15 mouse cellular contexts compared by ENCODE assay signal in genomic region chr3:66172907-66173306, GRCm38 (mm10). TPM values are rescaled to one million over a fixed set of nuclear protein-coding genes. Genes with fewer than 3 reads are reported as not detected.
A peak's percentile ranks its signal among the peaks of the same experiment; 100 is the strongest.
DNase-seq lines count a peak whose midpoint lies in the region; ATAC-seq lines count a peak whose summit lies in the region.
"Had no signal": no experiment of that assay in that cellular context is flagged by ENCODE, and none has a peak within 500 bp of the region (broad histone marks: within the 10 kb centered on the region; RNA-seq: fewer than 3 reads in every experiment).

No protein-coding gene starts in this region.

- no peak overlapping the region for H3K9ac ChIP-seq in hindbrain, embryonic 15.5 days
- no peak overlapping the region for H3K9ac ChIP-seq in midbrain, embryonic 14.5 days (replicated peaks; ENCODE audit: low read length)
- H3K9ac ChIP-seq in midbrain, embryonic 13.5 days (replicated peaks), result no peak overlapping the region
- H3K9ac ChIP-seq: liver, postnatal 0 days; midbrain, embryonic 15.5 days; neural tube, embryonic 13.5 days had no signal

- no peaks in the 10 kb centered on the region for H3K27me3 ChIP-seq in hindbrain, embryonic 15.5 days
- no peaks in the 10 kb centered on the region for H3K27me3 ChIP-seq in hindbrain, embryonic 10.5 days (ENCODE audit: insufficient read depth, poor library complexity, severe bottlenecking)
- no peaks in the 10 kb centered on the region for H3K27me3 ChIP-seq in midbrain, embryonic 14.5 days (ENCODE audit: control insufficient read depth, insufficient read depth, low read length)
- no peaks in the 10 kb centered on the region for H3K27me3 ChIP-seq in midbrain, embryonic 13.5 days
- H3K27me3 ChIP-seq: midbrain, embryonic 15.5 days; neural tube, embryonic 13.5 days had no signal

- H3K27ac ChIP-seq in hindbrain, embryonic 15.5 days (replicated peaks), result peak overlapping the region; percentile 20; the same call in 1 of the 2 replicates
- H3K27ac ChIP-seq in hindbrain, embryonic 10.5 days, result no peak overlapping the region
- no peak overlapping the region for H3K27ac ChIP-seq in midbrain, embryonic 14.5 days (replicated peaks; ENCODE audit: low read depth, low read length)
- H3K27ac ChIP-seq in midbrain, embryonic 13.5 days, result no peak overlapping the region
- H3K27ac ChIP-seq: midbrain, embryonic 15.5 days; neural tube, embryonic 13.5 days had no signal

- WGBS in hindbrain, embryonic 15.5 days, result 48% methylated on average over 5 of the region's 5 CpGs
- 93% methylated on average over 5 of the region's 5 CpGs for WGBS in hindbrain, embryonic 10.5 days
- WGBS in midbrain, embryonic 14.5 days, result 84% methylated on average over 5 of the region's 5 CpGs
- WGBS in midbrain, embryonic 13.5 days, result 80% methylated on average over 5 of the region's 5 CpGs

- H3K4me2 ChIP-seq in hindbrain, embryonic 15.5 days, result no peak overlapping the region
- H3K4me2 ChIP-seq in midbrain, embryonic 14.5 days (ENCODE audit: low read length), result no peak overlapping the region
- no peak overlapping the region for H3K4me2 ChIP-seq in midbrain, embryonic 13.5 days (replicated peaks)
- H3K4me2 ChIP-seq: midbrain, embryonic 15.5 days; neural tube, embryonic 13.5 days had no signal

- no peaks in the 10 kb centered on the region for H3K9me3 ChIP-seq in hindbrain, embryonic 15.5 days
- no peaks in the 10 kb centered on the region for H3K9me3 ChIP-seq in hindbrain, embryonic 10.5 days
- no peaks in the 10 kb centered on the region for H3K9me3 ChIP-seq in midbrain, embryonic 14.5 days (ENCODE audit: control insufficient read depth, low read length)
- no peaks in the 10 kb centered on the region for H3K9me3 ChIP-seq in midbrain, embryonic 13.5 days
- H3K9me3 ChIP-seq: midbrain, embryonic 15.5 days; neural tube, embryonic 13.5 days had no signal

- DNase-seq in cerebellum, postnatal 10 days, result peak; percentile 59 to 62
- DNase-seq in cerebellum, adult 18-20 months, result no peak
- DNase-seq in hindbrain, embryonic 10.5 days (ENCODE audit: low spot score), result no peak
- DNase-seq in midbrain, embryonic 14.5 days, result peak; percentile 14
- peak; percentile 2 for DNase-seq in lung, postnatal 14 days
- no peak for DNase-seq in ovary, postnatal 10 days (ENCODE audit: low spot score)
- DNase-seq: cerebellum, adult 9-10 months; kidney, adult 2 months; liver, postnatal 0 days; thymus, adult 2 months had no signal

- no peaks in the 10 kb centered on the region for H3K4me1 ChIP-seq in hindbrain, embryonic 15.5 days (replicated peaks)
- H3K4me1 ChIP-seq in hindbrain, embryonic 10.5 days (replicated peaks), result peaks cover 18% of the 10 kb centered on the region
- no peaks in the 10 kb centered on the region for H3K4me1 ChIP-seq in midbrain, embryonic 14.5 days (ENCODE audit: control insufficient read depth, insufficient read depth, low read length)
- H3K4me1 ChIP-seq in midbrain, embryonic 13.5 days (replicated peaks), result no peaks in the 10 kb centered on the region
- H3K4me1 ChIP-seq: midbrain, embryonic 15.5 days; neural tube, embryonic 13.5 days had no signal

- no peak overlapping the region for H3K4me3 ChIP-seq in hindbrain, embryonic 15.5 days
- H3K4me3 ChIP-seq in hindbrain, embryonic 10.5 days, result no peak overlapping the region
- H3K4me3 ChIP-seq in midbrain, embryonic 14.5 days (replicated peaks; ENCODE audit: low read depth, low read length), result no peak overlapping the region
- no peak overlapping the region for H3K4me3 ChIP-seq in midbrain, embryonic 13.5 days (replicated peaks)
- H3K4me3 ChIP-seq: midbrain, embryonic 15.5 days; neural tube, embryonic 13.5 days had no signal

- H3K36me3 ChIP-seq in hindbrain, embryonic 15.5 days, result no peaks in the 10 kb centered on the region
- no peaks in the 10 kb centered on the region for H3K36me3 ChIP-seq in hindbrain, embryonic 10.5 days
- H3K36me3 ChIP-seq in midbrain, embryonic 14.5 days (ENCODE audit: control insufficient read depth, insufficient read depth, low read length), result no peaks in the 10 kb centered on the region
- H3K36me3 ChIP-seq in midbrain, embryonic 13.5 days, result no peaks in the 10 kb centered on the region
- H3K36me3 ChIP-seq: midbrain, embryonic 15.5 days; neural tube, embryonic 13.5 days had no signal

- no peak for ATAC-seq in hindbrain, embryonic 15.5 days (ENCODE audit: low FRiP score, low read depth)
- ATAC-seq in midbrain, embryonic 14.5 days (ENCODE audit: low FRiP score, low TSS enrichment), result no peak
- no peak for ATAC-seq in midbrain, embryonic 13.5 days
- ATAC-seq: forebrain, embryonic 16.5 days; liver, postnatal 0 days; midbrain, embryonic 15.5 days had no signal

RNA-seq across cellular contexts. Expression of gene Ptx3, which starts 46.8 kb away (rescaled TPM):
- polyA plus RNA-seq in hindbrain, embryonic 15.5 days (2015; fragmentation: Nextera tagmentation; extraction: Ambion mirVana), result 4.9 and 5.3 TPM in 2 replicates
- polyA plus RNA-seq in hindbrain, embryonic 10.5 days (2016; fragmentation: Nextera tagmentation; extraction: Ambion mirVana), result 24.6 and 32.6 TPM in 2 replicates
- polyA plus RNA-seq in midbrain, embryonic 14.5 days (2014; fragmentation: Nextera tagmentation; extraction: Ambion mirVana), result 9.0 and 9.8 TPM in 2 replicates
- 12.3 and 14.1 TPM in 2 replicates for polyA plus RNA-seq in midbrain, embryonic 13.5 days (2015; fragmentation: Nextera tagmentation; extraction: Ambion mirVana)

Comparison
In these comparisons a context has a peak if more than half of its experiments do, and no peak if none do; other contexts are left out.
1. DNase-seq: peak in cerebellum, postnatal 10 days (2 of 2), midbrain, embryonic 14.5 days (single experiment) and lung, postnatal 14 days (single experiment); none in cerebellum, adult 18-20 months (0 of 2), hindbrain, embryonic 10.5 days (single experiment) and ovary, postnatal 10 days (single experiment).